Mouse (Mus musculus) kidney, adult 9 months (tissue): ENCODE measurements around the gene Vps4a.

Experiments
- DNase-seq: peaks from one replicate; pipeline ENCODE4 v3.0.0; 2022

Vps4a gene

GRCm38 (mm10) chr8:107052046-107052445, 21.0 kb downstream of the Vps4a start:
- DNase-seq: no peak

GRCm38 (mm10) chr8:107056076-107056972, 25.3 kb downstream of the Vps4a start, which contains the start of the genes Cog8 and Nip7:
Cog8 (minus strand) TSS chr8:107056689.
Nip7 (plus strand) TSS chr8:107056877.
- peak; percentile 99 for DNase-seq

DNA sequence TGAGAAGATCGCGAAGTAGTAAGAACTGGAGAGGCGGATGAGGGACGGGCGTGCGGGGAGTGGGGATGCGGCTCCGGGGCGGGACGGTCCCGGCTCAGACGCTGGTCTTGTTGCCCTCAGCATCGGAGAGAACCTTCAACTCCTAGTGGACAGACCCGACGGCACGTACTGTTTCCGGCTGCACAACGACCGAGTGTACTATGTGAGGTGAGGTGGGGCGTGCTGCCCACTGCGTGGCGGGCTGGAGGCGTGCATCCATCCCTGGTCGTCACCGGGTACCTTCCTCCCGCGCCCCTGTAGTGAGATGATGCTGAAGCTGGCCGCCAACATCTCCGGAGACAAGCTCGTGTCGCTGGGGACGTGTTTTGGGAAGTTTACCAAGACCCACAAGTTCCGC, 25.9 kb downstream of the Vps4a start:
- no peak for DNase-seq

GRCm38 (mm10) chr8:107062613-107063012, 31.6 kb downstream of the Vps4a start:
- no peak for DNase-seq

- peak; percentile 91 for DNase-seq
These were observed 34.8 kb downstream of the Vps4a start, which contains the start of gene Tmed6 for GRCm38 (mm10) chr8:107065511-107066496. Tmed6 (minus strand) TSS chr8:107065644.

DNA sequence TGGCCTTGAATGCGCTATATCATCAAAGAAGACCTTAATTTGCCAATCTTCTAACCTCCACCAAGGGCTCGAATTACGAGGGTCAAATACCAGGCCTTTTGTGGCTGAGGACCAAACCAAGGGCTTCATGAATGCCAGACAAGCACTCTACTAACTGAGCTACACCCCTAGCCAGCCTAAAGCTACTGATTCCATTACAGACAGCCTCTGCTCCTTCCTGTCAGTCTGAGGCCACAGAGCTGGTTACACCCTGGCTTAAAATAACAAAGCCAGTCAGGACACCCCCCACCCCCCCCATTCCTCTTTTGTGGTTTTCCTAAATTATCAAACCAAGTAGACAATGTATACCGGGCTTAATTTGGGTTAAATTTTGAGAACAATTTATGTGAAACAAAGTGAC, 42.7 kb downstream of the Vps4a start:
- no peak for DNase-seq

- no peak for DNase-seq
These were observed 43.1 kb downstream of the Vps4a start for GRCm38 (mm10) chr8:107074128-107074527.

- DNase-seq: no peak
These were observed 45.3 kb downstream of the Vps4a start for GRCm38 (mm10) chr8:107076239-107076888.

- DNase-seq: no peak
These were observed 54.3 kb downstream of the Vps4a start for GRCm38 (mm10) chr8:107085358-107085757.

GRCm38 (mm10) chr8:107086018-107086417, 55.0 kb downstream of the Vps4a start:
- DNase-seq: no peak

DNA sequence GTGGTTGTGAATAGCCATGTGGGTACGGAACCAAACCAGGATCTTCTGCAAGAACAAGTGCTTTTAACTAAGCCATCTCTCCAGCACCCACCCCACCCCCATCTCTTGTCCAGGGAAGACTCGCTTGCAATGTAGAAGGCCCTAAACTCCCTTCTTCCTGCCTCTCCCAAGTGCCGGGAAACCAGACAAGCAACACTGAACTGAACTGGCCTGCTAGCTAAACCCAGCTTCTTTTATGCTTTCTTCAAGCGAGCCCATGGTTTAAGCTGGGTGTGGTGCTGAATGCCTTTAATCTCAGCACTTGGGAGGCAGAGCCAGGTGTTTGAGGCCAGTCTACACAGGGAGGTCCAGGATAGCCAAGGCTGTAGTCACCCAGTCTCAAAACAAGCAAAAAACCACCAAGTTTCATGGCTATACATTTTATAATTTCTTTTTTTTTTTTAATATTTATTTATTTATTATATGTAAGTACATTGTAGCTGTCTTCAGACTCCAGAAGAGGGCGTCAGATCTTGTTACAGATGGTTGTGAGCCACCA, 57.6 kb downstream of the Vps4a start:
- DNase-seq: no peak

DNA sequence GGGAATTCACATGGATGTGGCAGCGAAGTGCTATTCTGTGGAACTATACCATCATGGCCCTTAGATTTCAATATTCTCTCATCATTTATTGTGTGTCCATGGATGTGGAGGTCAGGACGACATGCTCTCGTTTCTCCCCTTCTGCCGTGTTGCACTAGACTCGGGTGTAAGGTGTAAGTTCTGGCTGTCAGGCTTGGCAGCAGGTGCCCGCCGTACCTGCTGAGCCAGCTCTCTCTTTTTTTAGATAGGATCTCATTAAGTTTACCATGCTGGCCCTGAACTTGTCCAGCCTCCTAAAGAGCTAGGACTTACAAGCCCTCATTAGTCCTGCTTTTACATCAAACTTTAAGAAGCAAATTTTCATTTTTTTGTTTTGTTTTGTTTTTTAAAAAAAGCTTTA, 59.5 kb downstream of the Vps4a start:
- DNase-seq: no peak
